Mouse (Mus musculus) liver, embryonic 11.5 days (tissue): ENCODE data around the gene Pdss1. TPM values are rescaled to one million over a fixed set of nuclear protein-coding genes. Genes with fewer than 3 reads are reported as not detected.
"Not testable (repeated sequence)": the region's sequence is repeated elsewhere in the genome, so short reads cannot be mapped to it uniquely, and the experiment has no call there.

ENCODE experiments used
- ATAC-seq: fragments of 200-750 bp; cut with Nextera tagmentation; replicated peaks from 2 replicates; pipeline ENCODE4 v1.8.0; 2017; ENCODE audit warnings: moderate number of reproducible peaks, mild to moderate bottlenecking, moderate TSS enrichment, moderate library complexity; ENCODE audit not compliant: low FRiP score
- DNase-seq: peaks from one replicate; pipeline ENCODE4 v3.0.0-alpha.2; 2017; ENCODE audit warnings: low spot score
- H3K27ac ChIP-seq: fragments of 300-500 bp; sonication (generic); 2 replicates; pipeline ENCODE4 v1.5.1; 2014; ENCODE audit warnings: mild to moderate bottlenecking, low read depth, low read length, control low read depth
- H3K27me3 ChIP-seq: fragments of 300-500 bp; sonication (generic); replicated peaks from 2 replicates; pipeline ENCODE4 v1.6.1; 2014; ENCODE audit warnings: low read length, mixed read lengths; ENCODE audit not compliant: control insufficient read depth, insufficient read depth
- H3K36me3 ChIP-seq: fragments of 300-500 bp; sonication (generic); 2 replicates; pipeline ENCODE4 v1.6.1; 2014; ENCODE audit warnings: mild to moderate bottlenecking, low read length, moderate library complexity, mixed read lengths; ENCODE audit not compliant: control insufficient read depth, insufficient read depth
- H3K4me1 ChIP-seq: fragments of 300-500 bp; sonication (generic); replicated peaks from 2 replicates; pipeline ENCODE4 v1.6.1; 2014; ENCODE audit warnings: low read length, mixed read lengths; ENCODE audit not compliant: control insufficient read depth, insufficient read depth
- H3K4me2 ChIP-seq: fragments of 300-500 bp; sonication (generic); 2 replicates; pipeline ENCODE4 v1.6.1; 2014; ENCODE audit warnings: mild to moderate bottlenecking, control low read depth, moderate library complexity
- H3K4me3 ChIP-seq: fragments of 300-500 bp; sonication (generic); 2 replicates; pipeline ENCODE4 v1.5.1; 2014; ENCODE audit warnings: low read depth, low read length, control low read depth
- H3K9ac ChIP-seq: fragments of 300-500 bp; sonication (generic); 2 replicates; pipeline ENCODE4 v1.6.1; 2014; ENCODE audit warnings: low read depth, low read length, control low read depth
- H3K9me3 ChIP-seq: fragments of 300-500 bp; sonication (generic); 2 replicates; pipeline ENCODE4 v1.6.1; 2016; ENCODE audit warnings: low read length, inconsistent platforms, mixed read lengths; ENCODE audit not compliant: control insufficient read depth
- WGBS: fragments of 180-500 bp; shearing (Covaris S2); extraction: QIAGEN DNeasy Blood & Tissue Kit; methylation state at CpG from one replicate; pipeline ENCODE4 v1.1.7; 2014; 5-methylcytosine and 5-hydroxymethylcytosine counted together
- polyA plus RNA-seq: library from polyadenylated mRNA; unstranded; fragments of >200 nt; fragmentation: Nextera tagmentation; extraction: Ambion mirVana; gene quantifications from 2 replicates; pipeline ENCODE4 v1.2.1, GENCODE M21; 2014

The Pdss1 gene
- polyA plus RNA-seq, 1 experiment from 2014 or later: 34.0 TPM

DNA sequence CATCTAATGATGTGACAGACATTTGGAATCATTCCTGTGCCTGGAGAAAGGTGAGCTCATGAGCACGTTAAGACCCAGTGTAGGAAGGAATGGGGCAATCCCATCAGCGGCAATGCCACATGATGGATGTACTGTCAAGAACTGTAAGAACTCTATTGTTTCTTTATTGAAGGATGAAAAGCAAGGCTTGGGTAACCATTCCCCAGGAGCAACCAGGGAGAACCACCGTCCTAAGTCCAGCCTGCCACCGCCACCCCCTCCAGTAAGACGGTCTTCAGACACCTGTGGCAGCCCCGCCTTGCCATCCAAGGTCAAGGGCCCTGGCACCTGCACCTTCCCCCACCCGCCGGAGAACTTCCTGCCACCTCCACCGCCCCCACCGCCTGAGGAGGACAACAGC, 20.7 kb upstream of the Pdss1 start:
- 69% methylated on average over 10 of the region's 10 CpGs for WGBS
- no peaks in the 10 kb centered on the region for H3K27me3 ChIP-seq
- DNase-seq: no peak
- no peaks in the 10 kb centered on the region for H3K4me1 ChIP-seq
- ATAC-seq: no peak
- no peak overlapping the region for H3K4me2 ChIP-seq
- H3K9ac ChIP-seq: no peak overlapping the region
- H3K36me3 ChIP-seq: no peaks in the 10 kb centered on the region; the same call in 1 of the 2 replicates
- no peaks in the 10 kb centered on the region for H3K9me3 ChIP-seq
- H3K4me3 ChIP-seq: no peak overlapping the region
- no peak overlapping the region for H3K27ac ChIP-seq

- Histone ChIP-seq H3K9me3 (no peaks in the 10 kb centered on the region), H3K27me3 (no peaks in the 10 kb centered on the region), H3K4me2 (no peak overlapping the region), H3K27ac (no peak overlapping the region), H3K4me1 (no peaks in the 10 kb centered on the region), H3K4me3 (no peak overlapping the region), H3K36me3 (no peaks in the 10 kb centered on the region; the same call in 1 of the 2 replicates), H3K9ac (no peak overlapping the region)
- ATAC-seq (no peak), DNase-seq (no peak)
- WGBS: 80% methylated on average over 3 of the region's 3 CpGs
Measured at GRCm38 (mm10) chr2:22876614-22877013, 18.7 kb upstream of the Pdss1 start.

- H3K9ac ChIP-seq: no peak overlapping the region
- H3K4me1 ChIP-seq: no peaks in the 10 kb centered on the region
- no peak overlapping the region for H3K27ac ChIP-seq
- ATAC-seq (no peak), DNase-seq (no peak)
- H3K4me2 ChIP-seq: no peak overlapping the region
- H3K9me3 ChIP-seq: no peaks in the 10 kb centered on the region
- no peaks in the 10 kb centered on the region for H3K27me3 ChIP-seq
- 48% methylated on average over 1 of the region's 1 CpGs for WGBS
- no peaks in the 10 kb centered on the region; the same call in 1 of the 2 replicates for H3K36me3 ChIP-seq
- no peak overlapping the region for H3K4me3 ChIP-seq
Measured at GRCm38 (mm10) chr2:22878781-22879180, 16.5 kb upstream of the Pdss1 start.

DNA sequence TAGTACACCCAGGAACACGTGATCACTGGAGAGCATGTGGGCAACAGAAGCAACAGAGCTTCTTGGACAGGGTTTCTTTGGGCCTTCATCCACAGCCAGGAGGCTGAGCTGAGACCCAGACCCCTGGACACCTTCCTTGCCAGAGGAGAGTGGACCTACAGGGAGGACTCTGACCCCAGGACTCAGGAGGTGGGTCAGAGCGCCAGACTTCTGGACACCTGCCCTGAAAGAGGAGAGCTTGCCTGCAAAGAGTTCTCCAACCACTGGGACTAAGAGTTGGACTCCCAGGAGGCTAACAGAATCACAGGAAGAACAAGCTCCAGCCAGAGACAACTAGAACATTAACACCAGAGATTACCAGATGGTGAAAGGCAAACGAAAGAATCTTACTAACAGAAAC, 14.6 kb upstream of the Pdss1 start:
- DNase-seq, H3K36me3 ChIP-seq, H3K4me3 ChIP-seq, H3K4me2 ChIP-seq, H3K27ac ChIP-seq, H3K27me3 ChIP-seq, H3K9ac ChIP-seq, H3K9me3 ChIP-seq, ATAC-seq, H3K4me1 ChIP-seq: not testable (repeated sequence)
- WGBS: 88% methylated on average over 3 of the region's 3 CpGs

DNA sequence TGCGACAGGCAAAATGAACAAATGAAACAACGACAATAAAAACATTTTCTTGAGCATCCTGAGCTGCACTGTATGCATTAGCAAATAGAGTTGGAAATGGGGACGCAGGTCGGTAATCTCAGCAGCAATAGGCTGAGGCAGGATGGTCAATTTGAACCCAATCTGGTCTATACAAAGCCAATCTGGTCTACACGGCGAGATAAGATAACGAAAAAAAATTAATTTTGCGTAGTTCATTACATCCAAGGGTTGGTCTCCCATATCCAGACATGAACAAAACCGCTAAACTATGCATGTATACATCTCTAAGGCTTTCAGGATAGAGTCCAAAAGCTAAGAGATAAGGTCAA, 415 bp upstream of the Pdss1 start:
- Histone ChIP-seq H3K27me3 (no peaks in the 10 kb centered on the region), H3K4me3 (peak overlapping the region; percentile 82), H3K9me3 (no peaks in the 10 kb centered on the region), H3K9ac (peak overlapping the region; percentile 86), H3K36me3 (peaks cover 3% of the 10 kb centered on the region; the same call in 1 of the 2 replicates), H3K4me2 (peak overlapping the region; percentile 69), H3K27ac (peak overlapping the region; percentile 77; the same call in 1 of the 2 replicates), H3K4me1 (peaks cover 5% of the 10 kb centered on the region; the same call in 1 of the 2 replicates)
- ATAC-seq: no peak
- DNase-seq: no peak
- 14% methylated on average over 9 of the region's 9 CpGs for WGBS

- no peak for DNase-seq
- Histone ChIP-seq H3K4me2 (no peak overlapping the region), H3K4me1 (no peaks in the 10 kb centered on the region), H3K9ac (no peak overlapping the region), H3K4me3 (no peak overlapping the region), H3K9me3 (no peaks in the 10 kb centered on the region), H3K27me3 (no peaks in the 10 kb centered on the region), H3K27ac (no peak overlapping the region), H3K36me3 (peaks cover 14% of the 10 kb centered on the region)
- peak; percentile 71 for ATAC-seq
- 63% methylated on average over 3 of the region's 3 CpGs for WGBS
Measured at GRCm38 (mm10) chr2:22903947-22904346, 8.6 kb downstream of the Pdss1 start.

- H3K9ac ChIP-seq: no peak overlapping the region
- no peak overlapping the region for H3K27ac ChIP-seq
- H3K4me1 ChIP-seq: no peaks in the 10 kb centered on the region
- H3K36me3 ChIP-seq: peaks cover 14% of the 10 kb centered on the region
- no peak overlapping the region for H3K4me2 ChIP-seq
- H3K4me3 ChIP-seq: no peak overlapping the region
- ATAC-seq (no peak), DNase-seq (no peak)
- no peaks in the 10 kb centered on the region for H3K27me3 ChIP-seq
- H3K9me3 ChIP-seq: no peaks in the 10 kb centered on the region
- 90% methylated on average over 3 of the region's 3 CpGs for WGBS
Measured at GRCm38 (mm10) chr2:22914421-22914820, 19.1 kb downstream of the Pdss1 start.

- no peak overlapping the region for H3K4me3 ChIP-seq
- peaks cover 6% of the 10 kb centered on the region for H3K36me3 ChIP-seq
Measured at GRCm38 (mm10) chr2:22918651-22919050, 23.3 kb downstream of the Pdss1 start.

DNA sequence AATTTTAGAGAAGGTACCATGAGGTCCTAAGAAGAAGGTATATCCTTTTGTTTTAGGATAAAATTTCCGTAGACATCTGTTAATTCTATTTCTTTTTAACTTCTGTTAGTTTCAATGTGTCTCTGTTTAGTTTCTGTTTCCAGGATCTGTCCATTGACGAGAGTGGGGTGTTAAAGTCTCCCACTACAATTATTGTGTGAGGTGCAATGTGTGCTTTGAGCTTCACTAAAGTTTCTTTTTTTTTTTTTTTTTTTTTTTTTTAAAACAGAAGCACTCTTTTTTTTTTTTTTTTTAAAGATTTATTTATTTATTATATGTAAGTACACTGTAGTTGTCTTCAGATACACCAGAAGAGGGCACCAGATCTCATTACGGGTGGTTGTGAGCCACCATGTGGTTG, 30.6 kb downstream of the Pdss1 start:
- not testable (repeated sequence) for H3K4me2 ChIP-seq, H3K27ac ChIP-seq, DNase-seq, H3K4me1 ChIP-seq, H3K4me3 ChIP-seq, H3K9me3 ChIP-seq, ATAC-seq, H3K9ac ChIP-seq, H3K27me3 ChIP-seq, H3K36me3 ChIP-seq
- 85% methylated on average over 2 of the region's 3 CpGs for WGBS

More at GRCm38 (mm10) chr2:22918651-22919050, 23.3 kb downstream of the Pdss1 start:
- Histone ChIP-seq H3K9me3 (no peaks in the 10 kb centered on the region), H3K4me2 (no peak overlapping the region), H3K27me3 (no peaks in the 10 kb centered on the region), H3K27ac (no peak overlapping the region), H3K9ac (no peak overlapping the region), H3K4me1 (no peaks in the 10 kb centered on the region)
- DNase-seq (no peak), ATAC-seq (no peak)
- WGBS: 92% methylated on average over 2 of the region's 2 CpGs
